Mouse (Mus musculus) brain, embryonic 14.5 days (tissue): ENCODE measurements at regions not wholly inside any gene's neighbourhood (a gene's known extent, or its start where the extent isn't known, plus 50 kb on each side); places are given as distances from the start of the nearest gene placed in this dataset.
A peak's percentile ranks its signal among the peaks of the same experiment; 100 is the strongest.

Experiments
- DNase-seq: peaks from one replicate; pipeline ENCODE4 v3.0.0-alpha.2; 2011; ENCODE audit warnings: low read depth
- CTCF ChIP-seq: fragments of 200-500 bp; IDR thresholded peaks from 2 replicates; pipeline ENCODE4 v1.5.1; 2012; ENCODE audit warnings: inconsistent platforms, mild to moderate bottlenecking, moderate library complexity, borderline replicate concordance; ENCODE audit not compliant: insufficient read depth, insufficient read length; ENCODE audit errors: extremely low read depth
- POLR2A ChIP-seq: fragments of 200-500 bp; IDR thresholded peaks from 2 replicates; pipeline ENCODE4 v1.6.1; 2012; ENCODE audit warnings: mild to moderate bottlenecking, inconsistent platforms, borderline replicate concordance; ENCODE audit not compliant: poor library complexity, insufficient read depth, insufficient read length, severe bottlenecking; ENCODE audit errors: extremely low read depth

- no peak for DNase-seq
- TF ChIP-seq POLR2A (no peak), CTCF (no peak)
Observed at GRCm38 (mm10) chr19:45288722-45289121, 53.1 kb upstream of the Lbx1 start.

GRCm38 (mm10) chr19:45297812-45298211, 62.2 kb upstream of the Lbx1 start:
- DNase-seq, result no peak
- TF ChIP-seq POLR2A, result no peak
- peak; percentile 67 for TF ChIP-seq CTCF

- no peak for DNase-seq
- TF ChIP-seq CTCF (no peak), POLR2A (no peak)
Observed at GRCm38 (mm10) chr19:45299341-45299740, 63.7 kb upstream of the Lbx1 start.

GRCm38 (mm10) chr19:45299768-45300167, 63.8 kb upstream of the Btrc start:
- no peak for TF ChIP-seq POLR2A
- no peak for TF ChIP-seq CTCF
- DNase-seq, result no peak

- peak; percentile 84 for DNase-seq
- TF ChIP-seq CTCF (peak; percentile 88), POLR2A (no peak)
Observed at GRCm38 (mm10) chr19:45300691-45301431, 62.7 kb upstream of the Btrc start.

- TF ChIP-seq POLR2A, result no peak
- TF ChIP-seq CTCF, result no peak
- peak; percentile 72 for DNase-seq
Observed at GRCm38 (mm10) chr19:45301432-45301732, 62.2 kb upstream of the Btrc start.

- TF ChIP-seq POLR2A (0 out of 2 replicates have a peak, but pooled peaks have one; percentile 12), CTCF (no peak)
- DNase-seq, result peak; percentile 94
Observed at GRCm38 (mm10) chr19:45301733-45302547, 61.6 kb upstream of the Btrc start.

- no peak for DNase-seq
- TF ChIP-seq POLR2A, result no peak
- TF ChIP-seq CTCF, result no peak
Observed at GRCm38 (mm10) chr19:45302548-45303241, 60.8 kb upstream of the Btrc start.

GRCm38 (mm10) chr19:45304538-45304937, 59.0 kb upstream of the Btrc start:
- TF ChIP-seq CTCF (no peak), POLR2A (no peak)
- DNase-seq, result no peak

- no peak for TF ChIP-seq POLR2A
- TF ChIP-seq CTCF, result peak; percentile 62; the same call in 1 of the 2 replicates
- DNase-seq, result no peak
Observed at GRCm38 (mm10) chr19:45307299-45308275, 55.9 kb upstream of the Btrc start.

GRCm38 (mm10) chr19:45308676-45309275, 54.8 kb upstream of the Btrc start:
- no peak for DNase-seq
- peak; percentile 29; the same call in 1 of the 2 replicates for TF ChIP-seq CTCF
- no peak for TF ChIP-seq POLR2A
